Mouse (Mus musculus) E14TG2a.4 (cell line): ENCODE data around the gene Nhsl1.

Experiments used
- CTCF ChIP-seq: conservative IDR thresholded peaks from 2 replicates; pipeline ENCODE4 v1.5.1; 2014; ENCODE audit warnings: low read length
- POU5F1 ChIP-seq: IDR thresholded peaks from 2 replicates; pipeline ENCODE4 v1.6.1; 2014; ENCODE audit warnings: low read length, borderline replicate concordance

DNA sequence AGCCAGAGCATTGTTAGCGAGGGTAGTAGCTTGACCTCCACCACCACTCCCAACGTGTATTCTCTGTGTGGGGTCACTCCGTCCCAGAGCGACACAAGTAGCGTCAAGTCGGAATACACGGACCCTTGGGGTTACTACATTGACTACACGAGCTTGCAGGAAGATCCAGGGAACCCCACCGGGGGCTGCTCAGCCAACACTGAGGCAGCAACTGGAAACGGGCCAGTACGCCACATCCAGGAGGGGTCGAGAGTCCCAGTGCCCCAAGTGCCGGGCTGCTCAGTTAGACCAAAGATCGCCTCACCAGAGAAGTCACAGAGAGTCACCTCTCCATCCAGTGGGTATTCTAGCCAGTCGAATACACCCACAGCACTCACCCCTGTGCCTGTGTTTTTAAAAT is 206.5 kb downstream of the Nhsl1 start:
- TF ChIP-seq CTCF (no peak), POU5F1 (no peak)
